Mouse (Mus musculus) retina, embryonic 14.5 days (tissue): ENCODE measurements at regions not wholly inside any gene's neighbourhood (a gene's known extent, or its start where the extent isn't known, plus 50 kb on each side); places are given as distances from the start of the nearest gene placed in this dataset.
A peak's percentile ranks its signal among the peaks of the same experiment; 100 is the strongest.
"Not testable (repeated sequence)": the region's sequence is repeated elsewhere in the genome, so short reads cannot be mapped to it uniquely, and the experiment has no call there.

Experiments used
- DNase-seq: peaks from one replicate; pipeline ENCODE4 v3.0.0-alpha.2; 2015; ENCODE audit warnings: low spot score

DNA sequence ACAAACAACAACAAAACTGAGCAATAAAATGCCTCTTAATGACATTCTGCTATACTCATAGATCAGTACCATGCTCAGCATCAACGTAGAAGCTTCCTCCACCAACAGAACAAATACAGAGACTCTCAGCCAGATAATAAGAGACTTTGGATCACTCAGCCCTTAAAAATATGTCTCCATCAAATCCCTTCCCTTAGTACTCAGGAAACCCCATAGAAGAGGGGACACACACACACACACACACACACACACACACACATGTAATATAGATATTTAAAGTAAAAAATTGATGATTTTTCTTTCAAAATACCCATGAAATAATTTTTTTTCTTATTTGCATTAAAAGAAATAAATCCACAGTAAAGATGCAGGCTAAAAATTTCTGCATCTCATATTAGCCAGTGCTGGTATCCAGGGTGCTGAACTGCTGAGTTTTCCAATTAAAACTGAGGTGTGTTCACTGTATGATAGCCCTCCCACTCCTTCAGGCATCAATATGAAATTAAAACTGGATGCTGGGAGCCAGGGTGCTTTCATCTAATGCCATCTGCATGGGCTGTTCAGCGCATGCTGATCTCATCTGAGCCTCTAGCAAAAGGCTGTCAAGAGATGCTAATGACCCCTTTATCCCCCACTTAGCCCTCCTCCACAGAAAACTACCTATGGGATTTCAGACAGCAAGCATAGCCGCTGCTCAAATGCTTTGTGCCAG is 321.0 kb downstream of the Tm4sf1 start:
- no peak for DNase-seq

DNA sequence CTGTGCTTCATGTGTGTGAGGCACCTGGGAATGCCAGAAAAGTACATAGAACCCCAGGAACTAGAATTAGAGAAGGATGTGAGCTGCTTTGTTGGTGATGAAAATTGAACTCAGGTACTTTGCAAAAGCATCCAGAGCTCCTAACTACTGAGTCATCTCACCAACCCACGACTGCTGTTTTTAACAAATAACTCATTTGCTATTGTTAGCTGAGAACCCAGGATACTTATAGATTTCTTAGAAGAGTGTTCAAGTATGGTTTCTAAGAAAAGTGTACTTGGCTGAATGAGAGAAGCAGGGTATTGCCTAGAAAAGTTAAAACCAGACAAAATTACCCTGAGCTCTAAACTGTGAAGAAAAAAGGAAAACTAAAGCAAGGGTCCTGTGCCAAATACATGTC is 335.8 kb downstream of the Tm4sf1 start:
- no peak for DNase-seq

DNA sequence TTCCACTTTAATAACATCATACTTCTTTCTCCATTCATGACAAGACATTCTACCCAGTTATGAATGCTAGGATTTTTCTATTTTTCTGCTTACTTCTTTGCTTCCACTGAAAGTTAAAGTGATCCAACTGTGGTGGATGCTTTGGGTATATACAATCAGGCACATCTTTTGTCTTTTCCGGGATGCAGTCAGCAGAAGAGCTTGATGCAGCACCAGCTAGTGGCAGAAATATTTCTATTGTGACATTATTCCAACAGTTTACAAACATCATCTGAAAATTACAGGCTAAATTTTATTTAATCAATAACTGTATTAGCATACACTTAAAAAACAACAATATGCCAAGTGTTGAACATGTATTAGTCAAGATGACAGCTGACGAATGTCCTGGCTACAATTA is 336.3 kb downstream of the Tm4sf1 start:
- no peak for DNase-seq

DNA sequence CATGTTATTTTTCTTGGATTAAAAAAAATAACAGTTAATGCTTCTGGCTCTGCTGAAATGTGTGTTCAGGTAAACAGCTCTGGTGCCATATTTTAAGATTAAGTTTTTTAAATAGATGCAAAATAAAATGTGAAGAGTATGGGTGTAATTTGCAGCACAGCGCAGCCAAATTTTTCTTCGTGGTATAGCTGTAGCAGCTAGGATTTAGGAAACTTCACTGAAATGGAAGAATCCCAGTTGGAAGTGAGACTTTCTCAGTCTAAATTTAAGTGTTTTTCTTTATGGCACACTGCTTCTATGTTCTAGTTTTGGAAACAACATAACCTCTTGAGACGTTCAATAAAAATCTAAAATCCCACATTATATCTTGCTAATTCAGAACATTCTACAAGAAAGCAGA is 337.6 kb downstream of the Tm4sf1 start:
- DNase-seq = no peak

DNA sequence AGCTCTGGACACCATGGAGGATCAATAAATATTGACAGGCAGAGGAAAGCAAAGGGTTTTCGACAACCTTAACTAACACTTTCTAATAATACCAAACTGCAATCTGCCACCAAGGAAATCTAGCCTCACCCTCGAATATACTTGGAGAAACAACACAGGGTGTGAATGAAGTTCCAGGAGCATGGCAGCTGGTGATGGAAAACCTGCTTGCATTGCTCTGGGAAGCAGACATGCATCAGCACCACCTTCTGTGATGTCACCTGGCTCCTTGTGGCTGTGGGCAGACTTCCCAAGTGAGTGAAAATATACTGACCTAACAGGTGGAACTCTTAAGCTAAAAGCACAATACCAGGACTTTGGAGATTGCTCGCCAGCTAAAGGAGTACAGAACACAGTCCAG is 338.5 kb downstream of the Tm4sf1 start:
- no peak for DNase-seq

DNA sequence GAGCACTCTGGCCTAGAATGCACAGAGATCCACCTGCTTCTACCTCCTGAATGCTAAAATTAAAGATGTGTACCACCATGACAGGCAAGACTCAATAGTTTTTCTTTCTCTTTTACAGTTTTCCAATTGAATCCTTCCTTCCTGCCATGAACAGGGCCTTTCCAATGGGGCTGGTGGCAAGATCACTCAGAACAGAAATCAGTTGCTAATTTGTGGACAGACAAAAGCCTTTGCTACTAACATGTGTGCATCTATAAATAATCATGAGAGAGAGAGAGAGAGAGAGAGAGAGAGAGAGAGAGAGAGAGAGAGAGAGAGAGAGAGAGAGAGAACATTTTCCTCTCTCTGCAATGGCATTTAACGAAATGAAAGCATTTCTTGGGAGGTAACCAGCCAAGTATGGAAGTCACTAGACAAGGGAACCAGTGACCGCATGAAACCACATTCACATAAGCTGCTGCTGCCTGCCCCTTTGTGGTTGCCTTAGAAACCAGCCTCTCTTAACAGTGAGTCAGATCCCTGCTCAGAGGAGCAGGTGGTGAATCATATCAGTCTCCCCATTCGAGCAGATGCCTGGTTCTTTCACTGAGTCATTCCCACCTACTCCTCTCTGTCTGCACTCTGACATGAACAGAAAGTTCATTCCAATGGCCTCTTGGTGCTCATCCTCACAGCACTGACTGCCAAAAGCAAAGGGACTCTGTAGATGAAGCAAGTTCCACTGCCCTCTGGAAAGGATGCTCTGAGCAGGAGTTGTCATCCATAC is 339.4 kb downstream of the Tm4sf1 start:
- peak; percentile 66 for DNase-seq

DNA sequence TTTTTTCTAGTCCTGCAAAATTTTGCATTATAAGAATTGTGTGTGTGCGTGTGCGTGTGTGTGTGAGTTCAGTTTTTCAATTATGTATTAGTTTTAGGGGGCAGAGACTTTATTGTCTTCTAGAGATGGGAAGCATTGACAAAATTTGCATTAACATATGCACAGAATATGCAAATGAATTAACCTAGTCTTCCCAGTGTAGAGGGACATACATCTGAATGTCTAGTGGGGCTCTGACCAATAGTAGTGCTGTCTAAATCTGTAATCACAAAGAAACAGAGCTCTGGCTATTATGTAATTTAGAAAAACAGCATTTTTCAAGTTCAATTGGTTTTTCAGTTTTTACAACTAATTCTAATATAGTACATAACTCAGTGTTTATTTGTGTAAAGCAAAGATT is 344.8 kb downstream of the Tm4sf1 start:
- DNase-seq = no peak

DNA sequence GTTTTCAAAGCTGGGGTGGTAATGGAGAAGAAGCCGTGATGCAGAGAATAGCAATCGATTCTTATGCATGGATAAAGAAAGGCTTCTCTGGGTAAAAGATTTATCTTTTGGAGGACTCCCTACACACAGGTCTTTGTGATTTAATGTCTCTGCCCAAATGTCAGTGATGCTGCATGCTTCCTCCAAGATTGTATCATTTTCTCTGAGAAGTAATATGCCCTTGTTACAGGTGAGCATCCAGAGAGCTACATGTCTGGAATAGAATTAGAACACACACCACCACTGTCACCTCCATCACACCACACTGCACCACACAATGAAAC is 346.0 kb downstream of the Tm4sf1 start:
- DNase-seq = no peak

DNA sequence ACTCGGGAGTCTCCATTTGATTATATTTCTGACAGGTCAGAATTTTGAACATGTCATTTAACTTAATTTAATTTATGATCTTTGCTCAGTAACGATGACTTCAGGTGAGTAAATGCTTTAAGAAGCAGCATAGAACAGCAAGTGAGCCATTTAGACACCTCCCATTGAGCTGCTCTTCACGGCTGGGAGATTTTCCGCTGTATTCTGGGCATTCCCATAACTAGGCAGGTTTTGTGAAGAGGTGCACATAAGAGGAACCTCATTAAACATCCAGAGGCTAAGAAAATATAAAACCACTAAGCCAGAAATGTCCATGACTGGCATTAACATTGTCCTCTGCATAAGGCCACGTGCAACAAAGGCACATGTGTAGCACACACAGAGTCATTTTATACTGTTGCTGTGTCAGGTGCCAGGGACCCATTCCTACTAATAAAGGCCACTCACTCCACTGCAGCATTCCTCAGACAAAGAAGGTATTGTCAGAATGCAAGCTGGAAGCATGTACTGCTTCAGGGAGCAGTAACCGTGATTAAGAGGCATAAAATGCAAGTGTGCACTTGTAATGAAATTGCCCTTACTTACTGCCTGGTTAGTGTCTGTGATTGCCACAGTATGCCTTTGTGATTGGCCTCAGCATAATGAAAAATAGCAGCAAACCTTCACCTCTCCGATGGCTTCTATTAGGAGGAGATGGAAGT is 346.5 kb downstream of the Tm4sf1 start:
- DNase-seq = peak; percentile 59

DNA sequence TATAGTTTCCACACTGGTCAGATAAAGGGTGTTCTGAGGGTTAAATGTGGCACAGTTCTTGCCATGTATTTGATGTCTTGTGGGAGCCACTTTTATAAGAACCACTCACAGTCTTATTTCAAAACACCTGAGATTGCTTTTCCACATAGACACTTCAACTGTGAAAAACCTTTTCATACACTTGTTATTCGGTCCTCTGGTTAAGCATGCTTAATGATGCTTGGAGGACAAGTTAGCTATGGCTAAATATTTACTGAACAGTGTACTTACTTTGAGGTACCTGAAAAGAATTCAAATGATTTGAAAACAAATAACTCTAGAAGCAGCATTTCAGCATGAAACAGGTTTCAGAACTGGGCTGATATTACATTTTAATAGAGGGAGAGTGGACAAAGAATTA is 359.2 kb downstream of the Tm4sf1 start:
- not testable (repeated sequence) for DNase-seq

DNA sequence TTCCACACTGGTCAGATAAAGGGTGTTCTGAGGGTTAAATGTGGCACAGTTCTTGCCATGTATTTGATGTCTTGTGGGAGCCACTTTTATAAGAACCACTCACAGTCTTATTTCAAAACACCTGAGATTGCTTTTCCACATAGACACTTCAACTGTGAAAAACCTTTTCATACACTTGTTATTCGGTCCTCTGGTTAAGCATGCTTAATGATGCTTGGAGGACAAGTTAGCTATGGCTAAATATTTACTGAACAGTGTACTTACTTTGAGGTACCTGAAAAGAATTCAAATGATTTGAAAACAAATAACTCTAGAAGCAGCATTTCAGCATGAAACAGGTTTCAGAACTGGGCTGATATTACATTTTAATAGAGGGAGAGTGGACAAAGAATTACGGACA is 372.8 kb downstream of the Tm4sf1 start:
- DNase-seq = not testable (repeated sequence)

DNA sequence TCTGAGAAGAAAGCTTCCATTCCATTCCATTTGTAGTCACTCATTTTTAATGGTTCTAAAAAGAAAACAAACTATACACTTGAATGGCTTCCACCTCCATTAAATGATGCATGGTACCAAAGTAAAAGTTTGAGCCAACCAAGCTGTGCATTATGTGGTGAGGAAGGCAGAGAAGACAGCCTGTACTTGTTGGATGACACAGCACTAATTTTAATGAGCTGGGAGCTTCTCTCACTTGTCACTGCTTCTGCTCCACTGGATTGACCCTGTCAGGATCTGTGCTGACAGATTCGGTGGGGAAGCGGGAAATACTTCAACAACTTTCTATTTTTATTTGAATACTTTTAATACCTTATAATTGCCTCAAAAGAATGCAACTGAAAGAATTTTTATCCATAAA is 403.3 kb downstream of the Tm4sf1 start:
- DNase-seq = peak; percentile 51

DNA sequence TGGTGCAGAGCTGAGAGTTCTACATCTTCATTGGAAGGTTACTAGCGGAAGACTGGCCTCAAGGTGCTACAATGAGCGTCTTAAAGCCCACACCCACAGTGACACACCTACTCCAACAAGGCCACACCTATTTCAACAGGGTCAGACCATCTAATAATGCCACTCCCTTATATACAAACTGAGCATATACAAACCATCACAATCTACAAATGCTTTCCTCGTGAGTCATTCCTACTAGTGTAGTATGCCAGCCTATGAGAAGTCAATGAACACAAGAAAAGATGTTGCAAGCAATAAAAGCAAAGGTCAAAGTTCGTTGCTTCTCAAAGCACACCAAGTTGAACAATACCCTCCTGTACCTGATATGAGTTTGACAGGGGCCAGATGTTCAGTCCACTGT is 424.7 kb downstream of the Tm4sf1 start:
- DNase-seq = no peak

DNA sequence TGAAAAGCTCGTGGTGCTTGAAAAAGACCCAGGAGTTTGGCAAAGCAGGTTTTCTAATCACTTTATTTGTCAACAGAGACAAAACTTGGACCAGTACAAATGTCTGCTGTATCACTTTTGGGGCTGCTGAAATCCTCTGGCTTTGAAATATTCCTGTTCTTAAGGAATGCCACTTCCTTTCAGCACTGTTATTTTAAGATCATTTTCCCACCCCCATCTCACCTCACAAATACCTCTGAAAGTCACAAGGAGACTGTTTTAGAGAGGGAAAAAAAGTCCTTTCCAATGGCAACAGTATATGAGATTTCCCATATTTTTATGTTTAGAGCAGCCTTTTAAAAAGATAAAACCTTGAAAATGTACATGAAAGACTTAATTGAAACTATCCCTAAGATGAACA is 438.2 kb downstream of the Tm4sf1 start:
- no peak for DNase-seq

DNA sequence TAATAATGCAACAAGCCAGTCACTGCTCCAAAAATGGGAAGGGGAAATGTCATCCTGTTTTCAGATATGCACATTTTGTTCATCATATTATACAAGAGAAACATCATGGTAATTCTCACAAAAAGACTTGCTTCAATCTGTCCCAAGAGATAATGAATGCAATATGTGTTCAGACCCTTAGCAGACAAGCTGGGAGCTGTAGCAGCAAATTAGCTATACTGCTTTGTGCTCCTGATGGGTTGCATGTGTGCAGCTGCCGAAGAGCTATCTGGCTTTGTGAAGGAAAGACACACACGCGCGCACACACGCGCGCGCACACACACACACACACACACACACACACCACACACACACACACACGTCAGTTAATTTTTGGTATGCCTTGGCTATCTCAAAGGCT is 441.9 kb downstream of the Tm4sf1 start:
- no peak for DNase-seq

DNA sequence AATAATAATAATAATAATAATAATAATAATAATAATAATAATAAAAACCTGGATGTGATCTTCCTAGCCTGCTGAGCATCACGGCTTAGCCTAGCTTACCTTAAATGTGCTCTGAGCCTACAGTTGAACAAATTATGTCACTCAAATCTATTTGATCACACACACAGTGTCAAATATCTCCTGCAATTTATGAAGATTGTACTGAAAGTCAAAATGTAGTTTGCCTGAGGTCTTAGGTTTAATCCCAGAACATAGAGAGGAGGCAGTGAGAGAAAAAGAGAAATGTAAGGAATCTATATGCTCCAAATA is 456.4 kb downstream of the Tm4sf1 start:
- no peak for DNase-seq

DNA sequence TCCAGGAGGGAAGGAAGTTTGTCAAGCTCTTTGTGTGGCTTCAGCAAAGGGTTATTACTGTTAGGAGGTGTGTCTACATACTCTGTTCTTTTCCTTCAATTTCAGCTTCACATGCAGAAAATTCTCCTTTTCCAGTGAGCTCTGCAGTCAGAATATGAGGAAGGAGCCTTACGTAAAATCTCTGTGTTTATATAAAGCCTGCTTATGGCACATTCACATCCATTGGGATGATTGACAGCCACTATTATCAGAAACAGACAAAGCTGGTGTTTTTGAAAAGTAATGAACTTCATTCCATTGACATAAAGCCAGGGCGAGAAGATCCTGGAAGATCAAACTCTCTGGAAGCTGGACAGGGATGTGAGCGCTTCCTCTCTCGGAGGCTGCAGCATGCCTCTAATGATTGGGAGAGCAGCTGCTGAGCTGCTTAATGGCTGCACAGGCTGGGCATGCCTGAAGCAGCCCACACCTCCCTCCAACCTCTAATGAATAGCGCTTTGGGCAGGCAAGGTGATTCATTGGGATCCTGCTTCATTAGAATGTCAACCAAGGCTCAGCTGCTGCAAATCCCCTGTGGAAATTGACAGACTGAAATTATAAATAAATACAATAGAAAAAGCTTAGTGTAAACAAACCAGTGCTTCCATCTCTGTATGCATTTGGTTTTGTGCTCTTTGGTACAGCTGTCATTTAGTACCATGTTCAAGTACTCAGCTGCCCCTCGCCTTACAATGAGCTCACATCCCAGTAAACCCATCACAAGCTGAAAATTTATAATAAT is 456.9 kb downstream of the Tm4sf1 start:
- DNase-seq = peak; percentile 37

DNA sequence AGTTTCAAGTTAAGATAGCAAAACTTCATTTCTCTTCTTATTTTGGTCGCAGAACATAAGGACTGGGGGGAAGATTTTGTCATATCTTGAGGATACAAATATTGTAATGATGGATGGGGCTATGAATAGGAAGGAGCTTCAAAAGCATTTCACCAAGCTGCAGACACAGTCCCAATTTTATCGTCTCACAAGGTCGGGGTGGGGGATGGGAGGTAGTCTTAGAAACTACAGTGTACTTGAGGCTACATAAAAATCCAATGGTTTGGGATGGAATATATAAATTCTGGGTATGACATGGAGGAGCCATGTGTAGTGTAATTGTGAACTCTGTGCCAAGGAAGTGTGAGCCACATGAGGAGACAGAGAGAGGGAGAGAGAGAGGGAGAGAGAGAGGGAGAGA is 464.6 kb downstream of the Tm4sf1 start:
- DNase-seq = no peak

DNA sequence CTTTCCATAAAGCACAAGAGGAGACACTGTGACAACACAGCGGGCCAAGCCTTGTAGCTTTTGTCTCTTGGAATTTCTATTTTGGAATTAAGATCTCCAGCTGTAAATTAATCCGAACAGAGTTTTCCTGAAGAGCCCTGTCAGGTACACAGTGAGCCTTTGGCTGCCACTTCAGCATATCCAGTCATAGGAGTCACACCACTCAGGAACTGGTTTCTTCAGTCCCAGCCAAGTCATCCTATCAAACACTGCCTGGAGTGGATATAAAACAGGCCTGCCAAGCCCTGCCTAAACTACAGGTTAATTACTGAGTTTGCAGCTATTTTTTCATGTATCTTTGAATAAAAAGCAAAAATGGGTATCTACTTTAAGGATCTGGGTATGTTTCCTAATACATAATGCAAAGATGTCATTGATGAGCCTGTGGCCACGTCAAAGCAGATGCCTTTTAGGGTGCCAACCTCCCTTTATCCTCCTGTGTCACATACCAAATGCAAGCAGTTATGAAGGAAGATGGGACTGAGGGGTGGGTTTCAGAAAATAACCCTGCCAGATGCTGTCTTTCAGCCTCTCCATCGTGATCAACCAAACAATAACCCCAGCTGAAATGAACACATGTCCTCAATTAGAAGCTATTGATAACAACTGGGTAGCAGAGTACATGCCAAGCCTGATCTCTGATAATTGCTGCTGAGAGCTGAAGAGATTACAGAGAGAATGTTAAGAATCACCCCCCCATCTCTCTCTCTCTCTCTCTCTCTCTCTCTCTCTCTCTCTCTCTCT is 471.3 kb downstream of the Tm4sf1 start:
- peak; percentile 49 for DNase-seq

DNA sequence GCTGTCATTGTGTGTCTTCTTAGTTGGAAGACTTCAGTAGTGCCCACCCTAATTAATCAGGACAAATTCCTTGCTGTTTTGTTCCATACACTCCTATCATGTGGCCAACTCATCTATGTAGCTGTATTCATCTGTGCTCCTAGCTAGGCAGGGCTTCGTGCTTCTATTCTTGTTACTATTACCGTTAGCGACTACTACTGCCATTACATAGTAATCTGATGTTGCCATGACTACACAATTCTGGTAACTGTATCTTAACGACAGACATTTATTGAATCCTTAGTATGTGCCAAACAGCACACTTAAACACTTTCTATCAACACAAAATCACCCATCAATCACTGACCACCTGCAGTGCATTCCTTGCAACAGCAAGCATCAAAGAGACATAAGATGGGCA is 477.6 kb downstream of the Tm4sf1 start:
- DNase-seq = no peak

DNA sequence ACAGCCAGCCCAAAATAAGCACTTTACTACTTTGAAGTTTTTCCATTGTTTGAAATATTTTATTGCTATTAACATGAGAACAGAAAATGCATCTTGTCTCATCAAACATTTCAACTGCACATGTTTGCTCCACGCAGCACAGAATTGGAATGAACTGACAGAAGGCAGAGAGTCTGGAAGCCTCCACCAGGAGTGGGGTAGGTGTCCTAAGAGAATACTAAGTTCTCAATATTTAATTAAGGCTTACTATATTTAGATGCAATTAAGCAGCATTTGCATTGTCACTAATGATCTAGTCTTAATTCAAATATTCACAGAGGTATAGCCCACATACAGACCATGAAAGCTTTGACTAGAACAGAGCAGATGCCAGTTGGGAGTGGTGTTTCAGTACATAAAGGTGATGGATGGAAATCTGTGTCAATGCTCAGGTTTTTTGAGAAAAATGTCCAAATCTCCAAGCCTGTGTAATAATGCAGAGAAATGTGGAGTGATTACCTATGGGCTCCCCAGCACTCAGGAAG is 491.2 kb downstream of the Tm4sf1 start:
- no peak for DNase-seq

DNA sequence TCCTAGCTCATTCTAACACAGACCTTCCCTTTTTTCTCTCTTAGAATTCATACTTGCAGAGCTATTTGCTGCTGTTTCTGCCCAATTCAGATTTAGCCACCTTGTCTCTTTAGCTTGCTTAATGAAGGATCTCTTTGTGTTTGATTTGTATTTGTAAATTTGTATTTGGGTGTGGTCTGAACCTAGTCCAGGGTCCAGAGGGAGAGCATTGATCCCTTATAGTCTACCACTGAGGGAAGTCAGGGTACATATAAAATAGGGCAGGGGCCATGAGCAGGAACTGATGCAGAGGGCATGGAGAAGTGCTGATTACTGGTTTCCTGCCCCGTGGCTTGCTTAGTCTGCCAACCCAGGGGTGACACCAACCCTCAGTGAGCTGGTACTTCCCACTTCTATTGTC is 508.7 kb downstream of the Tm4sf1 start:
- no peak for DNase-seq
